Mouse (Mus musculus) hindbrain, embryonic 10.5 days (tissue): Measurements from ENCODE around the gene Gjc2. TPM values are rescaled to one million over a fixed set of nuclear protein-coding genes. Genes with fewer than 3 reads are reported as not detected.

Source experiments
- DNase-seq: peaks from one replicate; pipeline ENCODE4 v3.0.0-alpha.2; 2017; ENCODE audit warnings: low spot score
- H3K27ac ChIP-seq: fragments of 300-500 bp; sonication (generic); 2 replicates; pipeline ENCODE4 v1.5.1; 2016; ENCODE audit warnings: mild to moderate bottlenecking, moderate library complexity
- H3K27me3 ChIP-seq: fragments of 300-500 bp; sonication (generic); 2 replicates; pipeline ENCODE4 v1.6.1; 2016; ENCODE audit warnings: mild to moderate bottlenecking; ENCODE audit not compliant: poor library complexity, insufficient read depth, severe bottlenecking
- H3K36me3 ChIP-seq: fragments of 300-500 bp; sonication (generic); 2 replicates; pipeline ENCODE4 v1.6.1; 2016; ENCODE audit warnings: mild to moderate bottlenecking, moderate library complexity
- H3K4me1 ChIP-seq: fragments of 300-500 bp; sonication (generic); replicated peaks from 2 replicates; pipeline ENCODE4 v1.6.1; 2016; ENCODE audit warnings: mild to moderate bottlenecking
- H3K4me3 ChIP-seq: fragments of 300-500 bp; sonication (generic); 2 replicates; pipeline ENCODE4 v1.5.1; 2016; ENCODE audit warnings: mild to moderate bottlenecking, moderate library complexity
- H3K9me3 ChIP-seq: fragments of 300-500 bp; sonication (generic); 2 replicates; pipeline ENCODE4 v1.6.1; 2016; ENCODE audit warnings: mild to moderate bottlenecking, moderate library complexity
- WGBS: fragments of 180-500 bp; shearing (Covaris S2); methylation state at CpG from one replicate; pipeline ENCODE4 v1.1.7; 2016; 5-methylcytosine and 5-hydroxymethylcytosine counted together
- polyA plus RNA-seq: library from polyadenylated mRNA; unstranded; fragments of >200 nt; fragmentation: Nextera tagmentation; extraction: Ambion mirVana; gene quantifications from 2 replicates; pipeline ENCODE4 v1.2.1, GENCODE M21; 2016

Gjc2 gene
- polyA plus RNA-seq, 1 experiment from 2014 or later = 0.20 TPM

GRCm38 (mm10) chr11:59164384-59164783, 18.6 kb downstream of the Gjc2 start:
- peaks cover 3% of the 10 kb centered on the region; the same call in 1 of the 2 replicates for H3K27me3 ChIP-seq
- H3K36me3 ChIP-seq = peaks cover 13% of the 10 kb centered on the region; the same call in 1 of the 2 replicates
- H3K9me3 ChIP-seq = no peaks in the 10 kb centered on the region
- peak overlapping the region; percentile 85 for H3K4me3 ChIP-seq
- WGBS = 88% methylated on average over 9 of the region's 9 CpGs
- DNase-seq = no peak
- H3K27ac ChIP-seq = peak overlapping the region; percentile 98
- peaks cover 24% of the 10 kb centered on the region for H3K4me1 ChIP-seq

GRCm38 (mm10) chr11:59163255-59164236, 19.5 kb downstream of the Gjc2 start, which contains the start of gene Iba57:
Iba57 (minus strand) TSS chr11:59163739.
- peak within 1 kb of the TSS; percentile 85 for H3K4me3 ChIP-seq
- H3K27ac ChIP-seq = peak within 1 kb of the TSS; percentile 98
- peak; percentile 98 for DNase-seq
- peaks cover 16% of the 10 kb centered on the region for H3K36me3 ChIP-seq
- H3K4me1 ChIP-seq = peaks cover 24% of the 10 kb centered on the region
- WGBS = 4% methylated on average over 68 of the region's 68 CpGs
- peaks cover 3% of the 10 kb centered on the region; the same call in 1 of the 2 replicates for H3K27me3 ChIP-seq
- H3K9me3 ChIP-seq = no peaks in the 10 kb centered on the region

- no peaks in the 10 kb centered on the region for H3K9me3 ChIP-seq
- peak overlapping the region; percentile 98 for H3K27ac ChIP-seq
- H3K4me1 ChIP-seq = peaks cover 24% of the 10 kb centered on the region
- 59% methylated on average over 9 of the region's 9 CpGs for WGBS
- H3K4me3 ChIP-seq = peak overlapping the region; percentile 85
- peaks cover 24% of the 10 kb centered on the region for H3K36me3 ChIP-seq
- H3K27me3 ChIP-seq = no peaks in the 10 kb centered on the region
- no peak for DNase-seq
These were observed 20.4 kb downstream of the Gjc2 start for GRCm38 (mm10) chr11:59162443-59163254.

GRCm38 (mm10) chr11:59161398-59161797, 21.6 kb downstream of the Gjc2 start:
- no peak for DNase-seq
- no peaks in the 10 kb centered on the region for H3K9me3 ChIP-seq

GRCm38 (mm10) chr11:59159558-59159957, 23.5 kb downstream of the Gjc2 start:
- Histone ChIP-seq H3K36me3 (peaks cover 46% of the 10 kb centered on the region), H3K4me3 (no peak overlapping the region), H3K4me1 (peaks cover 24% of the 10 kb centered on the region), H3K9me3 (no peaks in the 10 kb centered on the region), H3K27ac (no peak overlapping the region), H3K27me3 (no peaks in the 10 kb centered on the region)
- DNase-seq = no peak
- WGBS = 92% methylated on average over 4 of the region's 4 CpGs

More at GRCm38 (mm10) chr11:59161398-59161797, 21.6 kb downstream of the Gjc2 start:
- H3K4me1 ChIP-seq = peaks cover 24% of the 10 kb centered on the region
- WGBS = 76% methylated on average over 5 of the region's 5 CpGs
- H3K36me3 ChIP-seq = peaks cover 35% of the 10 kb centered on the region
- H3K4me3 ChIP-seq = no peak overlapping the region
- no peak overlapping the region; the same call in 1 of the 2 replicates for H3K27ac ChIP-seq
- no peaks in the 10 kb centered on the region for H3K27me3 ChIP-seq

GRCm38 (mm10) chr11:59159099-59159498, 23.9 kb downstream of the Gjc2 start:
- no peak for DNase-seq
- Histone ChIP-seq H3K36me3 (peaks cover 46% of the 10 kb centered on the region), H3K27me3 (no peaks in the 10 kb centered on the region), H3K27ac (no peak overlapping the region), H3K4me1 (peaks cover 20% of the 10 kb centered on the region), H3K4me3 (no peak overlapping the region), H3K9me3 (no peaks in the 10 kb centered on the region)
- WGBS = 90% methylated on average over 13 of the region's 13 CpGs

GRCm38 (mm10) chr11:59155900-59156299, 27.1 kb downstream of the Gjc2 start:
- no peak for DNase-seq
- Histone ChIP-seq H3K27ac (no peak overlapping the region), H3K4me3 (no peak overlapping the region), H3K4me1 (no peaks in the 10 kb centered on the region), H3K36me3 (peaks cover 45% of the 10 kb centered on the region), H3K27me3 (no peaks in the 10 kb centered on the region), H3K9me3 (no peaks in the 10 kb centered on the region)
- 89% methylated on average over 5 of the region's 5 CpGs for WGBS

GRCm38 (mm10) chr11:59154220-59154619, 28.8 kb downstream of the Gjc2 start:
- DNase-seq = no peak
- WGBS = 88% methylated on average over 7 of the region's 7 CpGs
- no peaks in the 10 kb centered on the region for H3K27me3 ChIP-seq
- H3K4me3 ChIP-seq = no peak overlapping the region
- H3K27ac ChIP-seq = no peak overlapping the region
- H3K9me3 ChIP-seq = no peaks in the 10 kb centered on the region
- H3K4me1 ChIP-seq = no peaks in the 10 kb centered on the region
- H3K36me3 ChIP-seq = peaks cover 33% of the 10 kb centered on the region

- H3K9me3 ChIP-seq = no peaks in the 10 kb centered on the region
- no peak for DNase-seq
- WGBS = 23% methylated on average over 3 of the region's 3 CpGs
- peaks cover 14% of the 10 kb centered on the region for H3K36me3 ChIP-seq
- H3K4me3 ChIP-seq = no peak overlapping the region
- H3K27ac ChIP-seq = no peak overlapping the region
- H3K27me3 ChIP-seq = no peaks in the 10 kb centered on the region
- no peaks in the 10 kb centered on the region for H3K4me1 ChIP-seq
These were observed 31.3 kb downstream of the Gjc2 start for GRCm38 (mm10) chr11:59151729-59152128.

- Histone ChIP-seq H3K4me3 (no peak overlapping the region), H3K4me1 (no peaks in the 10 kb centered on the region), H3K27ac (no peak overlapping the region), H3K9me3 (no peaks in the 10 kb centered on the region), H3K36me3 (no peaks in the 10 kb centered on the region), H3K27me3 (no peaks in the 10 kb centered on the region)
- 81% methylated on average over 3 of the region's 3 CpGs for WGBS
- no peak for DNase-seq
These were observed 33.7 kb downstream of the Gjc2 start for GRCm38 (mm10) chr11:59149302-59149701.

GRCm38 (mm10) chr11:59142962-59143361, 40.1 kb downstream of the Gjc2 start:
- no peak overlapping the region for H3K4me3 ChIP-seq
- 77% methylated on average over 5 of the region's 5 CpGs for WGBS
- no peak for DNase-seq
- no peaks in the 10 kb centered on the region for H3K9me3 ChIP-seq
- peaks cover 16% of the 10 kb centered on the region for H3K4me1 ChIP-seq
- H3K36me3 ChIP-seq = no peaks in the 10 kb centered on the region
- peaks cover 17% of the 10 kb centered on the region for H3K27me3 ChIP-seq
- H3K27ac ChIP-seq = no peak overlapping the region

- peak; percentile 58 for DNase-seq
- 12% methylated on average over 14 of the region's 14 CpGs for WGBS
These were observed 41.1 kb downstream of the Gjc2 start for GRCm38 (mm10) chr11:59141772-59142370.

More at GRCm38 (mm10) chr11:59141772-59142370, 41.1 kb downstream of the Gjc2 start:
- Histone ChIP-seq H3K4me3 (peak overlapping the region; percentile 36), H3K9me3 (no peaks in the 10 kb centered on the region), H3K4me1 (peaks cover 16% of the 10 kb centered on the region), H3K27ac (no peak overlapping the region), H3K36me3 (no peaks in the 10 kb centered on the region), H3K27me3 (peaks cover 28% of the 10 kb centered on the region)
